Mouse (Mus musculus) cerebellum, adult 2 months (tissue): Measurements from ENCODE around the gene Jup.
A peak's percentile ranks its signal among the peaks of the same experiment; 100 is the strongest.

Experiments used
- CTCF ChIP-seq: fragments of 200-500 bp; IDR thresholded peaks from 2 replicates; pipeline ENCODE4 v1.5.1; 2011; ENCODE audit warnings: low read depth, mild to moderate bottlenecking, control low read depth, low read length, moderate library complexity, borderline replicate concordance; ENCODE audit not compliant: insufficient read depth
- POLR2A ChIP-seq: fragments of 200-500 bp; IDR thresholded peaks from 2 replicates; pipeline ENCODE4 v1.6.1; 2011; ENCODE audit warnings: low read length, control low read depth, borderline replicate concordance; ENCODE audit not compliant: insufficient read depth

GRCm38 (mm10) chr11:100440691-100441522 is 43.3 kb upstream of the Jup start:
- TF ChIP-seq POLR2A (peak; percentile 96), CTCF (no peak)
